Comparison of ENCODE assay signal across 33 mouse cellular contexts in genomic region chr9:76237946-76238345, GRCm38 (mm10). TPM values are rescaled to one million over a fixed set of nuclear protein-coding genes. Genes with fewer than 3 reads are reported as not detected.
DNase-seq lines count a peak whose midpoint lies in the region; ATAC-seq and TF ChIP-seq lines count a peak whose summit lies in the region.
"Had no signal": no experiment of that assay in that cellular context is flagged by ENCODE, and none has a peak within 500 bp of the region (broad histone marks: within the 10 kb centered on the region; RNA-seq: fewer than 3 reads in every experiment).

No protein-coding gene starts in this region.

- no peak overlapping the region for H3K9ac ChIP-seq in heart, embryonic 15.5 days
- H3K9ac ChIP-seq in liver, adult 2 months (ENCODE audit: low read depth, low read length): no peak overlapping the region
- H3K9ac ChIP-seq in liver, embryonic 16.5 days (ENCODE audit: low read depth, low read length): peak overlapping the region; percentile 41; the same call in 1 of the 2 replicates
- H3K9ac ChIP-seq in kidney, embryonic 15.5 days: no peak overlapping the region
- H3K9ac ChIP-seq: embryonic facial prominence, embryonic 12.5 days; forebrain, embryonic 13.5 days; limb, embryonic 15.5 days had no signal

- no peak for TF ChIP-seq POLR2A in liver, adult 2 months (IDR thresholded peaks at IDR 0.05; ENCODE audit: extremely low read depth, insufficient read depth, low read length)

- intact Hi-C loops in heart, postnatal 10 days (cut with DNase I): loop anchor here (2.0 to 5.0 kb wide), 2 partner anchors 115 to 521 kb away; no protein-coding TSS in a partner anchor

- DNase-seq in heart, postnatal 10 days: no peak
- DNase-seq in liver, adult 2 months (ENCODE audit: extremely low read depth, low read depth, low spot score): no peak
- no peak for DNase-seq in embryo, embryonic 11 days
- DNase-seq: adrenal gland, postnatal 25 days; cerebellum, adult 11-12 months; cerebellum, postnatal 10 days; gastrocnemius, adult 2 months; kidney, adult 11 months; left cerebral cortex, postnatal 4 days; thymus, postnatal 14 days had no signal

- no peak for TF ChIP-seq CTCF in liver, adult 2 months (IDR thresholded peaks at IDR 0.05; ENCODE audit: low read depth, low read length)

- WGBS in heart, embryonic 15.5 days: 39% methylated on average over 5 of the region's 5 CpGs
- 90% methylated on average over 5 of the region's 5 CpGs for WGBS in liver, adult 2 months
- 27% methylated on average over 5 of the region's 5 CpGs for WGBS in liver, embryonic 16.5 days (ENCODE audit: insufficient replicate concordance)
- 81% methylated on average over 5 of the region's 5 CpGs for WGBS in kidney, embryonic 15.5 days

- H3K36me3 ChIP-seq in erythroblast, embryonic 14.5 days (ENCODE audit: control insufficient read depth): no peaks in the 10 kb centered on the region
- no peaks in the 10 kb centered on the region for H3K36me3 ChIP-seq in heart, embryonic 15.5 days
- no peaks in the 10 kb centered on the region for H3K36me3 ChIP-seq in liver, adult 2 months (ENCODE audit: control insufficient read depth, insufficient read depth, low read length)
- H3K36me3 ChIP-seq in liver, embryonic 16.5 days (ENCODE audit: control insufficient read depth, insufficient read depth): no peaks in the 10 kb centered on the region
- no peaks in the 10 kb centered on the region for H3K36me3 ChIP-seq in kidney, embryonic 15.5 days
- H3K36me3 ChIP-seq: embryonic facial prominence, embryonic 12.5 days; hindbrain, embryonic 10.5 days; limb, embryonic 15.5 days had no signal

- no peaks in the 10 kb centered on the region for H3K79me2 ChIP-seq in liver, adult 2 months (ENCODE audit: control insufficient read depth, insufficient read depth, low read length)

- H3K9me3 ChIP-seq in erythroblast, embryonic 14.5 days (ENCODE audit: control insufficient read depth, low read length): no peaks in the 10 kb centered on the region
- H3K9me3 ChIP-seq in heart, embryonic 15.5 days (replicated peaks): no peaks in the 10 kb centered on the region
- no peaks in the 10 kb centered on the region for H3K9me3 ChIP-seq in liver, embryonic 16.5 days (replicated peaks; ENCODE audit: control insufficient read depth, low read length)
- no peaks in the 10 kb centered on the region for H3K9me3 ChIP-seq in kidney, embryonic 15.5 days (replicated peaks)
- H3K9me3 ChIP-seq: embryonic facial prominence, embryonic 12.5 days; forebrain, embryonic 13.5 days; hindbrain, embryonic 10.5 days; limb, embryonic 15.5 days had no signal

- no peak overlapping the region for H3K27ac ChIP-seq in heart, embryonic 15.5 days
- H3K27ac ChIP-seq in liver, adult 2 months (replicated peaks; ENCODE audit: insufficient read depth, low read depth, low read length): peak overlapping the region; percentile 26
- peak overlapping the region; percentile 74 for H3K27ac ChIP-seq in liver, embryonic 16.5 days (ENCODE audit: low read length)
- H3K27ac ChIP-seq in kidney, embryonic 15.5 days: no peak overlapping the region
- H3K27ac ChIP-seq: embryonic facial prominence, embryonic 12.5 days; forebrain, embryonic 13.5 days; gastrocnemius, adult 2 months; hindbrain, embryonic 10.5 days; hindbrain, postnatal 0 days; kidney, postnatal 0 days; limb, embryonic 15.5 days had no signal

- H3K4me3 ChIP-seq in erythroblast, embryonic 14.5 days (replicated peaks): peak overlapping the region; percentile 65
- H3K4me3 ChIP-seq in heart, embryonic 15.5 days: no peak overlapping the region
- H3K4me3 ChIP-seq in liver, adult 2 months (ENCODE audit: insufficient read depth, low read depth, low read length): no peak overlapping the region
- H3K4me3 ChIP-seq in liver, embryonic 16.5 days (ENCODE audit: low read depth, low read length): no peak overlapping the region
- no peak overlapping the region for H3K4me3 ChIP-seq in kidney, embryonic 15.5 days (replicated peaks)
- H3K4me3 ChIP-seq: embryonic facial prominence, embryonic 12.5 days; forebrain, embryonic 13.5 days; gastrocnemius, adult 2 months; hindbrain, embryonic 10.5 days; limb, embryonic 15.5 days had no signal

- ATAC-seq in erythroblast, adult 5-6 weeks (replicated peaks; ENCODE audit: low FRiP score, poor library complexity, severe bottlenecking): no peak
- no peak for ATAC-seq in heart, embryonic 15.5 days (replicated peaks; ENCODE audit: insufficient number of reproducible peaks, insufficient read depth, low FRiP score, low read depth)
- ATAC-seq in liver, embryonic 16.5 days (ENCODE audit: low read depth): peak; percentile 74
- no peak for ATAC-seq in kidney, embryonic 15.5 days (replicated peaks; ENCODE audit: low FRiP score)
- ATAC-seq: hindbrain, postnatal 0 days; lung, postnatal 0 days had no signal

- H3K27me3 ChIP-seq in erythroblast, embryonic 14.5 days (ENCODE audit: control insufficient read depth): no peaks in the 10 kb centered on the region
- H3K27me3 ChIP-seq in heart, embryonic 15.5 days: no peaks in the 10 kb centered on the region
- no peaks in the 10 kb centered on the region; the same call in 1 of the 2 replicates for H3K27me3 ChIP-seq in liver, adult 2 months (ENCODE audit: control insufficient read depth, insufficient read depth, low read length)
- no peaks in the 10 kb centered on the region for H3K27me3 ChIP-seq in liver, embryonic 16.5 days (ENCODE audit: control insufficient read depth, insufficient read depth, low read depth, low read length)
- H3K27me3 ChIP-seq in kidney, embryonic 15.5 days: no peaks in the 10 kb centered on the region
- H3K27me3 ChIP-seq: embryonic facial prominence, embryonic 12.5 days; forebrain, embryonic 13.5 days; limb, embryonic 15.5 days had no signal

- H3K4me1 ChIP-seq in erythroblast, embryonic 14.5 days (ENCODE audit: control insufficient read depth): peaks cover 37% of the 10 kb centered on the region
- H3K4me1 ChIP-seq in heart, embryonic 15.5 days (replicated peaks): peaks cover 2% of the 10 kb centered on the region; the same call in 1 of the 2 replicates
- no peaks in the 10 kb centered on the region; the same call in 1 of the 2 replicates for H3K4me1 ChIP-seq in liver, adult 2 months (ENCODE audit: control insufficient read depth, insufficient read depth, low read length)
- peaks cover 16% of the 10 kb centered on the region for H3K4me1 ChIP-seq in liver, embryonic 16.5 days (ENCODE audit: control insufficient read depth, low read depth, low read length)
- 0 out of 2 replicates have a peak, but pooled peaks cover 4% of the 10 kb centered on the region for H3K4me1 ChIP-seq in kidney, embryonic 15.5 days

- 0 out of 2 replicates have a peak overlapping the region, but pooled peaks have one; percentile 13 for H3K4me2 ChIP-seq in heart, embryonic 15.5 days
- peak overlapping the region; percentile 91 for H3K4me2 ChIP-seq in liver, embryonic 16.5 days (ENCODE audit: low read depth, low read length)
- no peak overlapping the region for H3K4me2 ChIP-seq in kidney, embryonic 15.5 days
- H3K4me2 ChIP-seq: forebrain, embryonic 13.5 days; limb, embryonic 15.5 days; midbrain, embryonic 11.5 days had no signal

RNA-seq across cellular contexts. Expression of gene Gfral, which starts 24.5 kb away (rescaled TPM):
- not detected in 2 replicates for polyA plus RNA-seq in erythroblast, embryonic 14.5 days (2012)
- total RNA-seq in erythroblast, adult 5-6 weeks (2015; ENCODE audit: low replicate concordance): not detected in 2 replicates
- not detected in 2 replicates for total RNA-seq in erythroblast, adult 5-6 weeks (2017; ENCODE audit: low replicate concordance)
- not detected in 2 replicates for polyA plus RNA-seq in heart, embryonic 15.5 days (2015; fragmentation: Nextera tagmentation; extraction: Ambion mirVana)
- total RNA-seq in heart, postnatal 10 days (2021): not detected
- total RNA-seq in liver, adult 2 months (2014; rRNA removed): not detected in 2 replicates
- not detected in 2 replicates for polyA plus RNA-seq in liver, adult 2 months (2012; rRNA removed)
- polyA plus RNA-seq in liver, embryonic 16.5 days (2015; fragmentation: Nextera tagmentation; extraction: Ambion mirVana): not detected in 2 replicates
- polyA plus RNA-seq in kidney, embryonic 15.5 days (2015; fragmentation: Nextera tagmentation; extraction: Ambion mirVana): not detected in 2 replicates
- total RNA-seq: adrenal gland, postnatal 25 days; gastrocnemius, adult 2 months; gastrocnemius, postnatal 4 days; layer of hippocampus, postnatal 10 days; left cerebral cortex, adult 8-10 months; left cerebral cortex, postnatal 4 days; midbrain, postnatal 0 days had no signal
- polyA plus RNA-seq: brain, embryonic 14.5 days; cortical plate, adult 2 months; embryonic facial prominence, embryonic 12.5 days; forebrain, embryonic 13.5 days; frontal cortex, adult 2 months; hindbrain, embryonic 10.5 days; hindbrain, postnatal 0 days; kidney, postnatal 0 days; limb, embryonic 15.5 days; lung, postnatal 0 days; midbrain, embryonic 11.5 days; neural tube, embryonic 14.5 days; spleen, adult 2 months; testis, adult 2 months had no signal

Comparison
In these comparisons a context has a peak if more than half of its experiments do, and no peak if none do; other contexts are left out.
1. H3K27ac ChIP-seq: peak in liver, adult 2 months (single experiment) and liver, embryonic 16.5 days (single experiment); none in heart, embryonic 15.5 days (single experiment) and kidney, embryonic 15.5 days (single experiment).